Mouse (Mus musculus) brown adipose tissue, adult 24 weeks (tissue): ENCODE data around the gene Gpr45. TPM values are rescaled to one million over a fixed set of nuclear protein-coding genes. Genes with fewer than 3 reads are reported as not detected.

Source experiments
- H3K27ac ChIP-seq: fragments of 200-500 bp; replicated peaks from 2 replicates; pipeline ENCODE4 v1.5.1; 2012; ENCODE audit warnings: low read depth, mild to moderate bottlenecking, low read length
- H3K4me1 ChIP-seq: fragments of 200-500 bp; 2 replicates; pipeline ENCODE4 v1.6.1; 2012; ENCODE audit warnings: low read length, mixed read lengths; ENCODE audit not compliant: control insufficient read depth, insufficient read depth, insufficient read length
- H3K4me3 ChIP-seq: fragments of 200-500 bp; 2 replicates; pipeline ENCODE4 v1.5.1; 2012; ENCODE audit warnings: low read depth, mild to moderate bottlenecking, low read length, moderate library complexity; ENCODE audit not compliant: insufficient read depth
- polyA plus RNA-seq: library from polyadenylated mRNA; stranded (reverse); fragments of >200 nt; gene quantifications from 2 replicates; pipeline ENCODE4 v1.2.4, GENCODE M21; 2012; ENCODE audit not compliant: missing spikeins, insufficient read depth, insufficient read length

The Gpr45 gene
- polyA plus RNA-seq, 1 experiment = not detected

GRCm38 (mm10) chr1:43074791-43075190 is 122.1 kb downstream of the Gpr45 start:
- Histone ChIP-seq H3K4me3 (no peak overlapping the region), H3K27ac (no peak overlapping the region), H3K4me1 (no peaks in the 10 kb centered on the region; the same call in 1 of the 2 replicates)

GRCm38 (mm10) chr1:43078124-43078523 is 125.5 kb downstream of the Gpr45 start:
- Histone ChIP-seq H3K4me3 (no peak overlapping the region), H3K4me1 (no peaks in the 10 kb centered on the region; the same call in 1 of the 2 replicates), H3K27ac (no peak overlapping the region)

GRCm38 (mm10) chr1:43082946-43083345 is 130.3 kb downstream of the Gpr45 start:
- Histone ChIP-seq H3K4me3 (no peak overlapping the region), H3K27ac (no peak overlapping the region), H3K4me1 (no peaks in the 10 kb centered on the region; the same call in 1 of the 2 replicates)

Other genes starting within 250 kb of the Gpr45 start
- gene Mrps9, start 101.6 kb upstream of the Gpr45 start, polyA plus RNA-seq = 82.6 and 92.8 TPM in 2 replicates
- 10.9 and 13.0 TPM in 2 replicates for gene Tgfbrap1, start 145.8 kb downstream of the Gpr45 start, polyA plus RNA-seq
- 10.5 and 12.2 TPM in 2 replicates for gene AI597479, start 145.8 kb downstream of the Gpr45 start, polyA plus RNA-seq
- gene Fhl2, start 244.1 kb downstream of the Gpr45 start, polyA plus RNA-seq = not detected in 2 replicates